Mouse (Mus musculus): ENCODE measurements around the gene Arhgap28. TPM values are rescaled to one million over a fixed set of nuclear protein-coding genes. Genes with fewer than 3 reads are reported as not detected.

Gene Arhgap28
- polyA plus RNA-seq, 1 experiment from 2014 or later = 67.0 TPM

DNA sequence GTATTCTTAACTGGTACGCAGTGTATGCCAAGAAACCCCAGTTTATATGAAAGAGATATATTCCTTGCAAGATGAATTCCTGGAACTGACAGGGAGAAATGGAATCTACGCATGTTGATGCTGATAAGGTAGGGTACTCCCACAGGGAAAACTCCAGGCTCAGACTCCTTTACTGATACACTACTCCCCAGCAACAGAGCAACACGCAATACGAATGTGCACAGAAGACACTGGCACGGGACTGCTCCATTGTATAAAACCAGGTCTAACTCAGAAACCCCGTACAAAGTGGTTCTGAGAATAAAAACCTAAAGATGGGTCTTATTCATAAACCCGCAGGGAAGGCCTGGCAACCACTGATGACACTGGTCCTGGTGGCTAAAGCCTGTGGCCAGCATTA is 45.0 kb downstream of the Arhgap28 start:
- Histone ChIP-seq H3K27me3 (no peaks in the 10 kb centered on the region), H3K9me3 (no peaks in the 10 kb centered on the region), H3K4me2 (no peak overlapping the region), H3K36me3 (peaks cover 5% of the 10 kb centered on the region; the same call in 1 of the 2 replicates), H3K4me3 (replicated peaks) (no peak overlapping the region), H3K9ac (replicated peaks) (no peak overlapping the region), H3K4me1 (replicated peaks) (peaks cover 30% of the 10 kb centered on the region), H3K27ac (no peak overlapping the region)
- ATAC-seq (ENCODE audit: insufficient number of reproducible peaks, insufficient read depth, low FRiP score, low TSS enrichment, low read depth) = no peak
- 93% methylated on average over 7 of the region's 7 CpGs for WGBS

DNA sequence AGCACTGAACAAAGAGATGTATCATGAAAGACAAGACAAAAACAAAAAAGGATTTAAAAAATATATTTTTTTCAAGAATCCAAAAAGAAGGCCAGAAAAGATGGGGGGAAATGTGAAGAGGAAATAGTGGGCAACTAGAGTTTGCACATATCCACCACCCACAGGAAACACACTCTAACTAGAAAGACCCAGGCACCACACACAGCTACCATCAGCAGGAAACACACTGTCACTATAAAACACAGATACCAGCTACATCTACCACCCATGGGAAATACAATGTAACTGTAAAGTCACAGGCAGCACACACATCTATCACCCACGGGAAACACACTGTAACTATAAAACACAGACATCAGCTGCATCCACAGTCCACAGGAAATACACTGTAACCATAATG is 46.3 kb downstream of the Arhgap28 start:
- no peak for ATAC-seq (ENCODE audit: insufficient number of reproducible peaks, insufficient read depth, low FRiP score, low TSS enrichment, low read depth)
- H3K4me2 ChIP-seq = no peak overlapping the region
- peaks cover 41% of the 10 kb centered on the region for H3K4me1 ChIP-seq (replicated peaks)
- no peaks in the 10 kb centered on the region for H3K27me3 ChIP-seq
- H3K4me3 ChIP-seq (replicated peaks) = no peak overlapping the region
- no peak overlapping the region for H3K9ac ChIP-seq (replicated peaks)
- 65% methylated on average over 1 of the region's 1 CpGs for WGBS
- no peak overlapping the region for H3K27ac ChIP-seq
- no peaks in the 10 kb centered on the region for H3K9me3 ChIP-seq
- peaks cover 5% of the 10 kb centered on the region; the same call in 1 of the 2 replicates for H3K36me3 ChIP-seq

DNA sequence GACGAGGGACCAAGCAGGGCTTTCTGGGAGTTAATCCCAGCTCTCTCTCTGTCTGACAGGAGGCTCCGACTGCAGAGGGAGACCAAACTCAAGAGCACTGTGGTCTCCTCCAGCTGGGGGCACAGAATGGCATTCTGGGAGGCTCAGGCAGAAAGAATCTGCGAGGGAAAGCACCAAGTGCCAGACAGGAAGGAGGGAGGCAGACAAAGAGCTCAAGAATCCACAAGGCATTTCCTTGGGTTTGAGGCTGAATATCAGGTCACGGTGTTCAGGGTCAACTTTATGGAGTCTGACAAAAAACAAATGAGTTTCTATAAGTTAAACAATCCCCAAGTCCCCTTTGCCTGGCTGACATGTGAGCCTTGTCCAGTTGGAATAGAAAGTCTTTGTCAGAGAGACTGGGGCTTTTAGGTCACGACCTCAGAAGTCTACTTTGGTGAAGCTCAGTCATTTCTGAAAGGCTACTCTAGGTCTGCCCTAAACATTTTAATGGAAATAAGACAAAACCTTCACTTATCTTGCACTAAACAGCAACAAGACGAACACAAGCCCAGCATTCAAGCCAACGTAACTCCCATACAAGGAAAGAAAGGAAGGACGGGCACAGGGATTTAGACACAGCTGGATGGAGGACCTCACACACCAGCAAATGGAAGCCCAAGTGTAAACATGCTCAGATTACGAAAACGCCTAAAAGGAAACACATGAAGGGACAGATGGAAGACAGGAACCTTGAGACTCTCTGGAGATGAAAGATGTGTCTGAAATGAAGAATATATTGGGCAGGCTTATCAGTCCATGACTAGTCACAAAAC is 47.8 kb downstream of the Arhgap28 start:
- peaks cover 56% of the 10 kb centered on the region for H3K4me1 ChIP-seq (replicated peaks)
- no peaks in the 10 kb centered on the region for H3K27me3 ChIP-seq
- no peak overlapping the region for H3K4me3 ChIP-seq (replicated peaks)
- no peaks in the 10 kb centered on the region for H3K36me3 ChIP-seq
- no peak for ATAC-seq (ENCODE audit: insufficient number of reproducible peaks, insufficient read depth, low FRiP score, low TSS enrichment, low read depth)
- H3K9ac ChIP-seq (replicated peaks) = no peak overlapping the region
- peak overlapping the region; percentile 59; the same call in 1 of the 2 replicates for H3K27ac ChIP-seq
- H3K9me3 ChIP-seq = no peaks in the 10 kb centered on the region
- H3K4me2 ChIP-seq = no peak overlapping the region; the same call in 1 of the 2 replicates
- 39% methylated on average over 10 of the region's 10 CpGs for WGBS

DNA sequence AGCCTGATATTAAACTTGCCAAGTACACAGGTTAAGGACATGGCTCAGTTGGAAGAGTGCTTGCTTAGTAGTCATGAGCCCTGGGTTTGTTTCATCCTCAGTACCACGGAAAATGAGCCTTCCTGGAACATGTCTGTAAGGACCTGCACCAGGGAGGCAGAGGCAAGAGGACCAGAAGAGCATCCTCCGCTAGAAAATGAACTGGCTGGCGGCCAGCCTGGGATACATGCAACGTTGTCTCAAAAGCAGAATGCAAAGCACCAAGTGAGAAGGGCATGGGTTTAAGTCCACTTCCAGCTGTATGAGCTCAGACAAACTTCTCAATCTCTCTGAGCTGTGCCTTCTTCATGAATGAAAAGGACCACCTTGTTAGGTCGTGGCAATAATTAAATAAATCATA is 49.0 kb downstream of the Arhgap28 start:
- Histone ChIP-seq H3K4me2 (no peak overlapping the region), H3K4me1 (replicated peaks) (peaks cover 64% of the 10 kb centered on the region), H3K9ac (replicated peaks) (no peak overlapping the region), H3K27me3 (no peaks in the 10 kb centered on the region), H3K4me3 (replicated peaks) (no peak overlapping the region), H3K36me3 (no peaks in the 10 kb centered on the region), H3K9me3 (no peaks in the 10 kb centered on the region), H3K27ac (no peak overlapping the region)
- WGBS = 82% methylated on average over 5 of the region's 5 CpGs
- ATAC-seq (ENCODE audit: insufficient number of reproducible peaks, insufficient read depth, low FRiP score, low TSS enrichment, low read depth) = no peak

DNA sequence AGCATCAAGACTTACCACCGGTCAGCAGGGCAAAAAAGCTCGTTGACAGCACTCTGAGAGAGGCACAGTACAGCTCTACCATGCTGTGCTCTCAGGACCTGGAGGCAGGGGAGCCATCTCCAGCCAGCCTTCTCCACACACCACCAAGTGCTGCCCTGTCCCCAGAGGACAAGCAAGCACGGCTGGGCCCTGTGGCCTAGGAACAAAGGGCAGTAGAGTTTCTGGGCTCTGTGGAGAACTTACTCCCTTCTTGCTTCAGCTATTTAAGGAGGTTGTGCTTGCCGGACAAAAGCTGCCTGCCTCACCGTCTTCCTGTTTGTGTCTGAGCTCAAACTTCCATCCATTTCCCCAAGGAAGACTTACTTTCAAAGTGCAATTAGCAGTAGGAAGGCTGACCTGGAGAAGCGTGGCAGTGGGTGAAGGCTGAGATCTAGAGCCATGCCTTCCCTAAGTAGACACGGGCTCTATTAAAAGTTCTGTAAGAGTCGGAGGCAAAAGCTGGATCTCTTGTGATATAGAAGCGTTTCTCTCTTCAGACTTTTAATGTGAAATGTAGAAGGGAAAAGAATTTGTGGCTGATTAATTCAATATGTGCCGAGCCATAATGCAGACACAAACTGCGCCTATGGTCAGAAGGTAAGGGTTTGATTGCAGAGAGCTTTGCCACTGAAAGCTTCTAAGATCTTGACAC is 53.3 kb downstream of the Arhgap28 start:
- Histone ChIP-seq H3K27me3 (no peaks in the 10 kb centered on the region), H3K9ac (replicated peaks) (peak overlapping the region; percentile 70), H3K4me1 (replicated peaks) (peaks cover 79% of the 10 kb centered on the region), H3K4me3 (replicated peaks) (peak overlapping the region; percentile 52), H3K4me2 (peak overlapping the region; percentile 71), H3K9me3 (no peaks in the 10 kb centered on the region), H3K27ac (peak overlapping the region; percentile 98), H3K36me3 (no peaks in the 10 kb centered on the region)
- WGBS = 13% methylated on average over 11 of the region's 11 CpGs
- ATAC-seq (ENCODE audit: insufficient number of reproducible peaks, insufficient read depth, low FRiP score, low TSS enrichment, low read depth) = peak; percentile 49

DNA sequence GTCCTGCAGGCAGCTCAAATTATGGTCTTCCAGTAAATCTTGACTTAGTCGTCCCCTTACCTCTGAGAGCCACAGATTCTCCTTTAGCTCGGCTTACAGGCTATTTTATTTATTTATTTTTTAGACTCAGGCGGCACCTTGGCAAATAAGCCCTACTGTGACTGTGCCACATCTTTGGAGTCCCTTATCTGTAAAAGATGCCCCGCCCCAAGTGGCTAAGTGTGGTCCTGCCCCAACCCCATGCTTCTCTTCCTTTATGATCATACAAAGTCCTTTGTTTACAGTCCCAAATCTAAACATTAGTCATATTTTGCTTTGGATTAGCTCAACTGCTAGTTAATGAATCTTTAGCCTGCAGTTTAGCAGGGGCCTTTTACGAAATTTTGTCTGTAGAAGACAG is 55.3 kb downstream of the Arhgap28 start:
- no peaks in the 10 kb centered on the region for H3K36me3 ChIP-seq
- no peak for ATAC-seq (ENCODE audit: insufficient number of reproducible peaks, insufficient read depth, low FRiP score, low TSS enrichment, low read depth)
- 40% methylated on average over 5 of the region's 5 CpGs for WGBS
- no peaks in the 10 kb centered on the region for H3K27me3 ChIP-seq
- H3K4me1 ChIP-seq (replicated peaks) = peaks cover 62% of the 10 kb centered on the region
- H3K4me3 ChIP-seq (replicated peaks) = peak overlapping the region; percentile 52
- H3K9ac ChIP-seq (replicated peaks) = peak overlapping the region; percentile 70; the same call in 1 of the 2 replicates
- no peaks in the 10 kb centered on the region for H3K9me3 ChIP-seq
- H3K4me2 ChIP-seq = peak overlapping the region; percentile 71
- no peak overlapping the region for H3K27ac ChIP-seq

DNA sequence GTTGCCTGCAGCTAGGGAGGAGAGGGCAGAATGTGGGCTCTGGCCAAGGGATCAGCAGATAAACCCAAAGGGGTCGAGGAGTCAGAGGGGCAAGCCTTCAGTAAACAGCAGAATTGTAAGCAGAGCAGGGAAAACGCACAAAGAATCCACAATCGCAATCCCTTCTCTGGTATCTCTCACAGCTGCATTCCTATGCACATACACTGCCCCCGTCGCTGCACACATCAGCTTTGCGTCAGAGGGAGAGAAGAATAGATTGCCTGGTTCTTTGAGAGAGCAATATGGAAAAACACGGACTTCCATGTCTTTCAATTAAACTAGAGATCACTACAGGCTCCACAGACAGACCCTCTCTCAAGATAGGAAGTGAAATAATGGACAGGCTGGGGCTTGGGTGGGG is 58.5 kb downstream of the Arhgap28 start:
- Histone ChIP-seq H3K4me1 (replicated peaks) (peaks cover 33% of the 10 kb centered on the region), H3K36me3 (peaks cover 5% of the 10 kb centered on the region; the same call in 1 of the 2 replicates), H3K4me3 (replicated peaks) (no peak overlapping the region), H3K4me2 (no peak overlapping the region), H3K27me3 (no peaks in the 10 kb centered on the region), H3K9me3 (no peaks in the 10 kb centered on the region), H3K27ac (no peak overlapping the region), H3K9ac (replicated peaks) (no peak overlapping the region)
- WGBS = 81% methylated on average over 7 of the region's 7 CpGs
- no peak for ATAC-seq (ENCODE audit: insufficient number of reproducible peaks, insufficient read depth, low FRiP score, low TSS enrichment, low read depth)

DNA sequence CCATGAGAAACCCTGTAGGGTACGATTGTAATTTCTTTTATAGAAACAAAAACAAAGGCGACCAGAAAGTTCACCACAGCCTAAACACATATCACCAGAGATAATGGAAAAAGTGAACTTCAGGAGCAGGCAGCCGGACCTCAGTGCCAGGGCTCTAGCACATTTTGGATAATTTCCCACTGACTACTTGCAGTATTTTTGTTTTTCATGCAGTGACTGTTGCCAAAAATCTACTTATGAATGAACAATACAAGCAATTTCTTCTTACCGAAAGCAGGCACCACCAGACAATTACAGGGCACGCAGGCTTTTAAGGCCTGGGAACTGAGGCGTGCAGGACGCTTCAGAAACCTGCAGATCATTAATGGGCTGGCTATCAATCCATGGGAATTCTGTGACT is 59.7 kb downstream of the Arhgap28 start:
- no peak overlapping the region for H3K4me3 ChIP-seq (replicated peaks)
- H3K9ac ChIP-seq (replicated peaks) = no peak overlapping the region
- no peak overlapping the region for H3K4me2 ChIP-seq
- H3K27ac ChIP-seq = no peak overlapping the region
- no peaks in the 10 kb centered on the region for H3K27me3 ChIP-seq
- peaks cover 29% of the 10 kb centered on the region for H3K4me1 ChIP-seq (replicated peaks)
- WGBS = 91% methylated on average over 7 of the region's 7 CpGs
- no peak for ATAC-seq (ENCODE audit: insufficient number of reproducible peaks, insufficient read depth, low FRiP score, low TSS enrichment, low read depth)
- H3K36me3 ChIP-seq = peaks cover 5% of the 10 kb centered on the region; the same call in 1 of the 2 replicates
- H3K9me3 ChIP-seq = no peaks in the 10 kb centered on the region

DNA sequence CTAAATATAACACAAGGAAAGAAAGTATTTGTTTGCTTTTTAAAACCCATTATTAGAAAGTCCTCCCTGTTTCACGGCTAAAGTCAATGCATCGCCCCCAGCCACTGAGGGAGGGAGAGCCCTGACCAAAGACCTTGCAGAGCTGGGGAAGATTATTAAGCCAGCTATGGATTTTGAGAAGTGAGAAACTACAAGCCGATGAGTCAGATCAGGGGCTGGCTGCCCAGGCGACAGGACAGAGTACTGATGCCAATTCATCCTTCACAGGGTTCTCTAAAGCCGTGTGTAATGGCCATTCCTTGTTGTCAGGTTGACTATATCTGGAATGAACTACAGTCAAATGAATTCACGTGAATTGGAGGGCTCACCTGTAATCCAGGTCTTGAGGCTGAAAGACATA is 62.9 kb downstream of the Arhgap28 start:
- 93% methylated on average over 6 of the region's 6 CpGs for WGBS

DNA sequence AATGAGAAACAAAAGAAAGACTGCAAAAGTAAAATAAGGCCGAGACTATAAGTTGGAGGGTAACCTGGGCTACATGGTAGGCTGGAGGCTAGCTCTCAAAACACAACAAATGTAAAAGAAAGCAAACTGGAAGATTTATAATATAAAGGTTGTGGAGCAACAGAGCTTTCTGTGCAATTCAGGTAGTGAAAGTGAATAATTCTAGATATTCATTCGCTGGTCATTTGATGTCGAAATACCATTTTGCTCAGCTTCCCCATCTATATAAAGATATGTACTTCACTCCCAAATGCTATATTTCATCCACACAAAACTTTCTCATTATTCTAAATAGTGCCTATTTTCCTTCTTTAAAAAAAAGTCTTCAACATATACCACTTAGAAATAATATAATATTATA is 66.9 kb downstream of the Arhgap28 start:
- H3K27ac ChIP-seq = no peak overlapping the region
- no peak overlapping the region for H3K4me3 ChIP-seq (replicated peaks)
- no peak for ATAC-seq (ENCODE audit: insufficient number of reproducible peaks, insufficient read depth, low FRiP score, low TSS enrichment, low read depth)
- peaks cover 29% of the 10 kb centered on the region for H3K36me3 ChIP-seq
- whole genome bisulfite sequencing = over 99% methylated on average over 3 of the region's 3 CpGs
- H3K27me3 ChIP-seq = no peaks in the 10 kb centered on the region
- peaks cover 9% of the 10 kb centered on the region; the same call in 1 of the 2 replicates for H3K4me1 ChIP-seq (replicated peaks)
- H3K4me2 ChIP-seq = no peak overlapping the region
- no peak overlapping the region for H3K9ac ChIP-seq (replicated peaks)
- no peaks in the 10 kb centered on the region for H3K9me3 ChIP-seq

More for the DNA sequence above, 62.9 kb downstream of the Arhgap28 start:
- Histone ChIP-seq H3K4me3 (replicated peaks) (no peak overlapping the region), H3K4me1 (replicated peaks) (peaks cover 14% of the 10 kb centered on the region), H3K4me2 (no peak overlapping the region), H3K9ac (replicated peaks) (no peak overlapping the region), H3K36me3 (peaks cover 5% of the 10 kb centered on the region; the same call in 1 of the 2 replicates), H3K27me3 (no peaks in the 10 kb centered on the region), H3K9me3 (no peaks in the 10 kb centered on the region), H3K27ac (no peak overlapping the region)
- no peak for ATAC-seq (ENCODE audit: insufficient number of reproducible peaks, insufficient read depth, low FRiP score, low TSS enrichment, low read depth)

DNA sequence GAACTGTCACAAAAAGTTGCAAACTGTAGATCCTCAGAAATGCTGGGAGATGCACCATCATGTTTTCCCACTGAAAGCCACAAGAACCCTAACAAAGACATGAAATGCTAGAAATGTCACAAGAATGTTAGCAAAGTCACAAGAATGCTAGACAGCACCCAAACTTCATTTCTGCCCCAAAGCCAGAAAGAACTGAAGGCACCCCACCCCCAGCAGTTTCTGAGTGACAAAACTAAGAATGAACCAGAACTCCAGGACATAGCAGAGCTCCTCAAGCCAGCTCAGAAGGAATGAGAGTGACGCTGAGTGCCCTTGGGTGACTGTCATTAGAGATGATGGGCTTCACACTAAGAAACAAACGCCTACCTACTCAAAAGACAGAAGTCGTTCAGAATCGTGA is 68.4 kb downstream of the Arhgap28 start:
- Histone ChIP-seq H3K36me3 (peaks cover 37% of the 10 kb centered on the region), H3K9me3 (no peaks in the 10 kb centered on the region), H3K27ac (no peak overlapping the region), H3K4me3 (replicated peaks) (no peak overlapping the region), H3K9ac (replicated peaks) (no peak overlapping the region), H3K4me1 (replicated peaks) (peaks cover 9% of the 10 kb centered on the region), H3K27me3 (no peaks in the 10 kb centered on the region), H3K4me2 (no peak overlapping the region)
- 82% methylated on average over 4 of the region's 4 CpGs for whole genome bisulfite sequencing
- ATAC-seq (ENCODE audit: insufficient number of reproducible peaks, insufficient read depth, low FRiP score, low TSS enrichment, low read depth) = no peak
